Mouse (Mus musculus) neural tube, embryonic 13.5 days (tissue): ENCODE measurements at regions not wholly inside any gene's neighbourhood (a gene's known extent, or its start where the extent isn't known, plus 50 kb on each side); places are given as distances from the start of the nearest gene placed in this dataset.

Experiments
- ATAC-seq: fragments of 200-750 bp; cut with Nextera tagmentation; 2 replicates; pipeline ENCODE4 v1.8.0; 2017; ENCODE audit warnings: low read depth, mild to moderate bottlenecking, moderate TSS enrichment, moderate library complexity
- H3K27ac ChIP-seq: fragments of 300-500 bp; sonication (generic); replicated peaks from 2 replicates; pipeline ENCODE4 v1.5.1; 2015; ENCODE audit warnings: moderate library complexity, mild to moderate bottlenecking, inconsistent platforms
- H3K27me3 ChIP-seq: fragments of 300-500 bp; sonication (generic); 2 replicates; pipeline ENCODE4 v1.6.1; 2015; ENCODE audit warnings: mild to moderate bottlenecking, inconsistent platforms
- H3K36me3 ChIP-seq: fragments of 300-500 bp; sonication (generic); 2 replicates; pipeline ENCODE4 v1.6.1; 2015; ENCODE audit warnings: mild to moderate bottlenecking, inconsistent platforms
- H3K4me1 ChIP-seq: fragments of 300-500 bp; sonication (generic); replicated peaks from 2 replicates; pipeline ENCODE4 v1.6.1; 2015; ENCODE audit warnings: inconsistent platforms
- H3K4me2 ChIP-seq: fragments of 300-500 bp; sonication (generic); 2 replicates; pipeline ENCODE4 v1.6.1; 2015; ENCODE audit warnings: inconsistent platforms, mild to moderate bottlenecking, moderate library complexity
- H3K4me3 ChIP-seq: fragments of 300-500 bp; sonication (generic); 2 replicates; pipeline ENCODE4 v1.5.1; 2015; ENCODE audit warnings: mild to moderate bottlenecking, inconsistent platforms
- H3K9ac ChIP-seq: fragments of 300-500 bp; sonication (generic); 2 replicates; pipeline ENCODE4 v1.6.1; 2015; ENCODE audit warnings: moderate library complexity, mild to moderate bottlenecking, inconsistent platforms
- H3K9me3 ChIP-seq: fragments of 300-500 bp; sonication (generic); 2 replicates; pipeline ENCODE4 v1.6.1; 2016; ENCODE audit warnings: inconsistent platforms
- WGBS: fragments of 180-500 bp; shearing (Covaris S2); methylation state at CpG from one replicate; pipeline ENCODE4 v1.1.7; 2015; 5-methylcytosine and 5-hydroxymethylcytosine counted together

- H3K9me3 ChIP-seq = no peaks in the 10 kb centered on the region
- no peak overlapping the region for H3K4me3 ChIP-seq
- 86% methylated on average over 11 of the region's 11 CpGs for WGBS
- no peaks in the 10 kb centered on the region for H3K4me1 ChIP-seq
- no peak overlapping the region for H3K9ac ChIP-seq
- no peak overlapping the region for H3K4me2 ChIP-seq
- peaks cover 14% of the 10 kb centered on the region; the same call in 1 of the 2 replicates for H3K27me3 ChIP-seq
- ATAC-seq = no peak
- no peaks in the 10 kb centered on the region for H3K36me3 ChIP-seq
- H3K27ac ChIP-seq = no peak overlapping the region
Observed at GRCm38 (mm10) chr6:84376666-84377065, 217.0 kb downstream of the Cyp26b1 start.

GRCm38 (mm10) chr6:84375498-84375897 lies 218.2 kb downstream of the Cyp26b1 start:
- H3K27me3 ChIP-seq = peaks cover 14% of the 10 kb centered on the region; the same call in 1 of the 2 replicates
- H3K4me3 ChIP-seq = no peak overlapping the region
- no peak for ATAC-seq
- H3K36me3 ChIP-seq = no peaks in the 10 kb centered on the region
- no peaks in the 10 kb centered on the region for H3K9me3 ChIP-seq
- no peak overlapping the region for H3K4me2 ChIP-seq
- H3K4me1 ChIP-seq = no peaks in the 10 kb centered on the region
- H3K27ac ChIP-seq = no peak overlapping the region
- no peak overlapping the region for H3K9ac ChIP-seq
- 16% methylated on average over 8 of the region's 8 CpGs for WGBS

- Histone ChIP-seq H3K36me3 (no peaks in the 10 kb centered on the region), H3K4me2 (no peak overlapping the region), H3K27me3 (no peaks in the 10 kb centered on the region), H3K9me3 (no peaks in the 10 kb centered on the region), H3K27ac (no peak overlapping the region), H3K9ac (no peak overlapping the region), H3K4me3 (no peak overlapping the region), H3K4me1 (no peaks in the 10 kb centered on the region)
- no peak for ATAC-seq
- WGBS = 54% methylated on average over 6 of the region's 6 CpGs
Observed at GRCm38 (mm10) chr6:84366365-84366764, 227.3 kb downstream of the Cyp26b1 start.

GRCm38 (mm10) chr6:84365914-84366313 lies 227.8 kb downstream of the Cyp26b1 start:
- WGBS = 73% methylated on average over 4 of the region's 4 CpGs
- ATAC-seq = no peak
- Histone ChIP-seq H3K9ac (no peak overlapping the region), H3K36me3 (no peaks in the 10 kb centered on the region), H3K4me1 (no peaks in the 10 kb centered on the region), H3K27me3 (no peaks in the 10 kb centered on the region), H3K9me3 (no peaks in the 10 kb centered on the region), H3K4me2 (no peak overlapping the region), H3K4me3 (no peak overlapping the region), H3K27ac (no peak overlapping the region)

GRCm38 (mm10) chr6:84364964-84365363 lies 228.7 kb downstream of the Cyp26b1 start:
- H3K9me3 ChIP-seq = no peaks in the 10 kb centered on the region
- H3K36me3 ChIP-seq = no peaks in the 10 kb centered on the region
- 17% methylated on average over 2 of the region's 2 CpGs for WGBS
- H3K27me3 ChIP-seq = no peaks in the 10 kb centered on the region
- H3K4me2 ChIP-seq = no peak overlapping the region
- H3K27ac ChIP-seq = no peak overlapping the region
- H3K9ac ChIP-seq = no peak overlapping the region
- no peak overlapping the region for H3K4me3 ChIP-seq
- H3K4me1 ChIP-seq = no peaks in the 10 kb centered on the region
- ATAC-seq = no peak

- Histone ChIP-seq H3K27ac (no peak overlapping the region), H3K4me3 (no peak overlapping the region), H3K27me3 (no peaks in the 10 kb centered on the region), H3K9me3 (no peaks in the 10 kb centered on the region), H3K9ac (no peak overlapping the region), H3K36me3 (no peaks in the 10 kb centered on the region), H3K4me2 (no peak overlapping the region), H3K4me1 (no peaks in the 10 kb centered on the region)
- 74% methylated on average over 1 of the region's 1 CpGs for WGBS
- ATAC-seq = no peak
Observed at GRCm38 (mm10) chr6:84362331-84362730, 231.4 kb downstream of the Cyp26b1 start.

GRCm38 (mm10) chr6:84357911-84358310 lies 235.8 kb downstream of the Cyp26b1 start:
- no peak for ATAC-seq
- 80% methylated on average over 10 of the region's 10 CpGs for WGBS
- H3K9me3 ChIP-seq = no peaks in the 10 kb centered on the region
- no peak overlapping the region for H3K27ac ChIP-seq
- no peaks in the 10 kb centered on the region for H3K36me3 ChIP-seq
- no peak overlapping the region for H3K4me2 ChIP-seq
- no peaks in the 10 kb centered on the region for H3K4me1 ChIP-seq
- no peak overlapping the region for H3K4me3 ChIP-seq
- H3K9ac ChIP-seq = no peak overlapping the region
- no peaks in the 10 kb centered on the region for H3K27me3 ChIP-seq

GRCm38 (mm10) chr6:84353425-84354220 lies 240.1 kb downstream of the Cyp26b1 start:
- no peaks in the 10 kb centered on the region for H3K36me3 ChIP-seq
- no peak overlapping the region for H3K4me3 ChIP-seq
- no peaks in the 10 kb centered on the region for H3K27me3 ChIP-seq
- ATAC-seq = no peak
- WGBS = 87% methylated on average over 6 of the region's 6 CpGs
- H3K4me1 ChIP-seq = no peaks in the 10 kb centered on the region
- no peak overlapping the region for H3K4me2 ChIP-seq
- no peak overlapping the region for H3K9ac ChIP-seq
- H3K27ac ChIP-seq = no peak overlapping the region
- no peaks in the 10 kb centered on the region for H3K9me3 ChIP-seq

GRCm38 (mm10) chr6:84344936-84345335 lies 248.8 kb downstream of the Cyp26b1 start:
- Histone ChIP-seq H3K27me3 (no peaks in the 10 kb centered on the region), H3K9ac (no peak overlapping the region), H3K4me2 (no peak overlapping the region), H3K9me3 (no peaks in the 10 kb centered on the region), H3K4me3 (no peak overlapping the region), H3K36me3 (no peaks in the 10 kb centered on the region), H3K27ac (no peak overlapping the region), H3K4me1 (no peaks in the 10 kb centered on the region)
- no peak for ATAC-seq
- WGBS = 94% methylated on average over 12 of the region's 12 CpGs

- Histone ChIP-seq H3K4me3 (no peak overlapping the region), H3K27me3 (no peaks in the 10 kb centered on the region; the same call in 1 of the 2 replicates), H3K4me1 (no peaks in the 10 kb centered on the region), H3K9me3 (0 out of 2 replicates have a peak, but pooled peaks cover 6% of the 10 kb centered on the region), H3K27ac (no peak overlapping the region), H3K4me2 (no peak overlapping the region), H3K9ac (no peak overlapping the region), H3K36me3 (no peaks in the 10 kb centered on the region)
- no peak for ATAC-seq
- WGBS = 87% methylated on average over 10 of the region's 10 CpGs
Observed at GRCm38 (mm10) chr6:84333666-84334179, 260.0 kb downstream of the Cyp26b1 start.

GRCm38 (mm10) chr6:84329106-84329505 lies 264.6 kb downstream of the Cyp26b1 start:
- Histone ChIP-seq H3K4me2 (no peak overlapping the region), H3K4me1 (no peaks in the 10 kb centered on the region), H3K36me3 (no peaks in the 10 kb centered on the region), H3K27ac (no peak overlapping the region), H3K27me3 (no peaks in the 10 kb centered on the region; the same call in 1 of the 2 replicates), H3K9ac (no peak overlapping the region), H3K9me3 (0 out of 2 replicates have a peak, but pooled peaks cover 6% of the 10 kb centered on the region), H3K4me3 (no peak overlapping the region)
- 73% methylated on average over 7 of the region's 7 CpGs for WGBS
- ATAC-seq = no peak

GRCm38 (mm10) chr6:84328030-84328390 lies 265.7 kb downstream of the Cyp26b1 start:
- no peak overlapping the region for H3K4me2 ChIP-seq
- H3K27ac ChIP-seq = no peak overlapping the region
- WGBS = 66% methylated on average over 3 of the region's 3 CpGs
- H3K4me1 ChIP-seq = no peaks in the 10 kb centered on the region
- H3K27me3 ChIP-seq = no peaks in the 10 kb centered on the region; the same call in 1 of the 2 replicates
- H3K36me3 ChIP-seq = no peaks in the 10 kb centered on the region
- H3K4me3 ChIP-seq = no peak overlapping the region
- no peak for ATAC-seq
- H3K9me3 ChIP-seq = 0 out of 2 replicates have a peak, but pooled peaks cover 4% of the 10 kb centered on the region
- H3K9ac ChIP-seq = no peak overlapping the region
